Mouse (Mus musculus) adrenal gland, adult (tissue): ENCODE measurements around the gene Srsf3.

Source experiments
- DNase-seq, 2 experiments: peaks; one replicate each; pipeline ENCODE4 v3.0.0; 2022 to 2023; ENCODE audit warnings: low spot score in 1 of 2; ENCODE audit not compliant: inconsistent age in 2 of 2

Srsf3 gene

DNA sequence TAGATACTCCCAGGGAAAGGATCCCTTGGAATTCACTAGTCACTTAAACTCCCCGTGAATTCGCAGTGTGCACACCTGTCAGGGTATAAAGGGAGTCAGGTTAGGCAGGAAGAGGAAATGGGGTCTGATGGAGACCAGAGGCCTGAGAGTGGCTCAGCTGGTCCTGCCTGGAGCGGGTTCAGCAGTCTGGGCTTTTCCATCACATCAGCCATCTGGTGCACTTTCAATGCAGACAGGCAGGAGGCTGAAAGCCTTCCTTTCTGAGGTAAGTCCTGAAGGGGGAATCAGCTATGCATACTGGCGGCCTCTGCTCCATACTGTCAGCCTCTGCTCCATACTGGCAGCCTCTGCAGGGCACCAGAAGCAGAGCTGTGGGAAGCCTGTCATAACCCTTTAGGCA is 54.5 kb downstream of the Srsf3 start:
- peak; percentile 1 to 13 for DNase-seq

DNA sequence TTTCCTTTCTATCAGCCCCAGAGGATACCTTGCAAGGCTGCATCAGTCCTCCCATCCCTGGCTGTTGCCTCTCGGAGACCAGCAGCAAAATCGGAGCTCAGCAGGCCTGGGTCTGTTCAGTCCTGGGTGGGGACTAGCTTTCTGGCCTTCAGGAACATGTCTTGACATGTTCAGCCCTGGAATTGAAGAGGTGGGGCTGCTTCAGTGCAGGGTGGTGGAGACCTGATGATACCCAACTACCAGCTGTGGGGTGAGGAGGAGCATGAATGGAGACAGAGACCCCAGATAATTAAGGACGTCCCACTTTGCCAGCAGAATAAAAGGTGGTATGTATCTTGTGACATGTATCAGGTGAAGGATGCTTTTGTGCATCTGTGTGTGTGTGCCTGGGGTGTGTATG is 58.3 kb downstream of the Srsf3 start, which contains the start of gene Cdkn1a:
Gene Cdkn1a, plus strand, starts transcription at position 201 of the 400 bp plus-strand sequence.
- DNase-seq: peak; percentile 14 to 27

DNA sequence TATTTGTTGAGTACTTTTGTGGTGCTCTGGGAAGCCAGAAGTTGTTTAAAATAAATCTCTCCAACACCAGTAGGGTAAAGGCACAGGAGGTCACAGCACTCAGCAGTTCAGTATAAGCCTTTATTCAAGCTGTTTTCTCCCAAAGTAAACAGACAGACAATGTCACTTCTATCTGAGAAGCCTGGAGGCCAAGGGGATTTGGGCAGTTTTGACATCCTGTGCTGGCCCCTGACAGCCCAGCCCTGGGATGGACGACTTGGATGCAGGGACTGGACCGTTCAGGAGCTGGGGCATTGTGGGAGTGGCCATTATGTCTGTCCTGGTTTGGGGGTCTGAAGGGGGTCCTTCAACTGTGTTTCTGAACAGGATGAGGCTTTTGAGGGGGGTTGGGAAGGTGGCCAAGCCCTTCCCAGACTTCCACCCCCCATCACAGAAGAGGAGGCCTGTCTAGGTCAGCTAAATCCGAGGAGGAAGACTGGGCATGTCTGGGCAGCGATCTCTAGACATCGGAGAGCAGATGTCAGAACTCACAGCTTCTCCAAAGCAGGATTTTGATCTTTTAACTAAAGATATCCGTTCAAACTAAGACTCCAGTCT is 59.0 kb downstream of the Srsf3 start:
- DNase-seq: peak; percentile 6 to 27

DNA sequence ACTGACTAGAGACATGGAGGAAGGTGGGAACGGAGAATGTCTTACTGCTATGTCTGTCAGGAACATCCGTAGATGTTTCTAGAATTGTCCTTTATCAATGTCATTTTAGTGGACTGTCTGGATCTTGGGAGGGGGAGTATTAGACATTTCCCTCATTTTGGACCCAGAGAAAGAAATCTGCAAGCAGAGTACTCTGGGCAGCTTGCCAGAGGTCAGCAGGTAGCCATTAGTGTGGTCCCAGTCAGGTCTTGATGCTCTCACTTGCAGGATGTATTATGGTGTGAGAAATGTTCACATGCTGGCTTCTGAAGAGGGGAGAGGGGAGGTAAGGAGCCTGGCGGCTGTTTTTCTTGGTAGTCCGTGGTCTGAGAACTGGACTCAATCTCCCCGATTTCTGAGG is 60.1 kb downstream of the Srsf3 start:
- peak; percentile 2 to 19 for DNase-seq
